Mouse (Mus musculus): ENCODE measurements around the gene Ism1. TPM values are rescaled to one million over a fixed set of nuclear protein-coding genes. Genes with fewer than 3 reads are reported as not detected.

Ism1 gene
- total RNA-seq, 2 experiments from 2014 or later = 28.3 to 34.0 TPM

DNA sequence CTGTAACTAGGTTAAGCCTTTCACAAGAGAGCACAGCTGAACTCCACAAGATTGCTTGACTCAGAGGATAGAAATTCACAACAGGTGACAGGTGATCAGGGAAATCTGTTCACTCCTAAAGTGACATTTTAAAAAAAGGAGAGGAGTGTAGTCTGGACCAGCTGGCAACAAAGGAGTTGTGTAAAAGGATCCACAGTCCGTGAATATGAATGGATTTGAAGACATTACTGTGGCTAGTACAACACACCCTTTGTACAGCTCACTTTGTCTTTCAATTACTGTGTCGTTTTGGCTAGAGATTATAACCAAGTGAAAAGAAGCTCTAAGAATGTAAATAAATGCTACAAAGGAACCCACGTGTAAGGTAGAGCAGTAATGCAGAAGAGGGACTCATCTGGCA, 33.7 kb downstream of the Ism1 start:
- no peak for DNase-seq (ENCODE audit: low spot score in 2 of 2)

GRCm38 (mm10) chr2:139712046-139712445, 34.1 kb downstream of the Ism1 start:
- DNase-seq (ENCODE audit: low spot score in 2 of 2) = no peak

GRCm38 (mm10) chr2:139714206-139714605, 36.2 kb downstream of the Ism1 start:
- no peak for DNase-seq (ENCODE audit: low spot score in 2 of 2)

GRCm38 (mm10) chr2:139717772-139718171, 39.8 kb downstream of the Ism1 start:
- no peak for DNase-seq (ENCODE audit: low spot score in 2 of 2)

DNA sequence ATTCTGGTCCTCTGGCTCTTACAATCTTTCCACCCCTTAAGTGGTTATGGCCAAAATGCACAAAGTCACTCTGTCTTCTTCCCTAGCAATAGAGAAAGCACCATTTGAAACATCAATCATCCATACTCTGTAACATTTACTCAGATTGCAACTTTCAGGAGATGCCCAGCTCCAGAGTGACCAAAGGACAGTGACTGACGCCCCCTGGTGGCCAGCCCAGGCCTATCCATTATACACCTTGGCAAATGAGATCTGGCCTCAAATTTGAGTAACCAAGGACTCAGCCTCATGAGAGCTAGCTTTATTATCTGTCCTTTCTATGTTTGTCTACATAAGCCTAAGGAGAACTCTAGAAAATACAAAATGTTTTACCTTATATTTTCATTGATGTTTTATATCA, 44.7 kb downstream of the Ism1 start:
- DNase-seq (ENCODE audit: low spot score in 2 of 2) = peak; percentile 64 to 75

DNA sequence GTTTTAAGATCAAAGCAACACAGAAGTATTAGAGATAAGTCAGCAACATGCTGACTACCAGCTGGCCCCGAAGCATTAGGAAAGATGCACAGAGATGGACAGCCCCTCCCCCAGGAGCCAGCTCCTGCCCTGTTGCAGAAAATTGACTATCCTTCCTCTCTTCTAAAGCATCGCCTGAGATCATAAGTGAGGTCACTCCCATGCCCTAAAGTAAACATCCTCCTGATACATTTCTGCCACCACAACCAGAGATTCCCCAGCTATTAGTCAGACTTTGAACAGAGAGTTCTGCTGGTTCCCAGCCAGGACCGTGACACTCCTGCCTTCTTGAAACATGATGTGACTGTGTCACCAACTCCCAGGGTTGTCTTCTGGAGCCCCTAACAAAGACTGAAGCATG, 45.3 kb downstream of the Ism1 start:
- DNase-seq (ENCODE audit: low spot score in 2 of 2) = peak in 1 of 2 experiments; percentile 44

- DNase-seq (ENCODE audit: low spot score in 2 of 2) = no peak
Observed at GRCm38 (mm10) chr2:139724202-139724838, 46.3 kb downstream of the Ism1 start.

DNA sequence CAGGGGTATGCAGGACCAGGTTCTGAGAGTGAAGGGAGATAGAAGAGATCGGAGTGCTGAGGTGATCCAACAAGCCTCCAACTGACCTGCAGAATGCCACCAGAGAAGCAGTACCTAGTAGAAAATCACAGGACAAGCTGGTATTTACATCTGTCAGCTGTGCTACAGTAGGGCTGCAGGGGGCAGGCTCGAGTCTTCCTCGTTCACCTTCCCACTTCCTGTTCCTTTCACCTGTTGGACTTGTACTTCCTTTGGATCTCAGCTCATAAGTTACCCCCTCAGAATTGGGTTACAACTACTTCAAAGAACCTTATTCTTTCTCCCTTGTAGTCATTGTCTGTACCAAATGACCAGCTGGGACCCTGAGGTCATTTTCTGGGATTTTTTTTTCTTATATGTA, 47.4 kb downstream of the Ism1 start:
- no peak for DNase-seq (ENCODE audit: low spot score in 2 of 2)

DNA sequence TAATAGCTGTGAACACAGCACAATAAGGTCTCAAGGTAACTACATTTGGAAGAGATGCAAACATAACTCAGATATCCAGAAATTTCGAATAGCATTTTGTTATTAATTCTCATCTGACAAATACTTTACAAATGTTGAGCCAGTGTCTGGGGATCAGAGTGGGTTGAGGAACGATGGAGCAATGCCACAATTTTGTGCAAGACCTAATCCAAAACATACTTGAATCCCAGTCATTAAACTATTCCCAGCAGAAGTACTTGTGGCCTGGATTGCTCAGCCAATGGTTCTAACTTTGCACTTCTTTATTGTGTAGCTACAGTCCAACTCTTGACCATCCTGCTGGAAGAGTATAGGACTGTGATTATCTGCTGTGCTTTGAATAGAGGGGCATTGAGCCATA, 50.1 kb downstream of the Ism1 start:
- no peak for DNase-seq (ENCODE audit: low spot score in 2 of 2)

- DNase-seq (ENCODE audit: low spot score in 2 of 2) = no peak
Observed at GRCm38 (mm10) chr2:139729377-139729776, 51.4 kb downstream of the Ism1 start.

DNA sequence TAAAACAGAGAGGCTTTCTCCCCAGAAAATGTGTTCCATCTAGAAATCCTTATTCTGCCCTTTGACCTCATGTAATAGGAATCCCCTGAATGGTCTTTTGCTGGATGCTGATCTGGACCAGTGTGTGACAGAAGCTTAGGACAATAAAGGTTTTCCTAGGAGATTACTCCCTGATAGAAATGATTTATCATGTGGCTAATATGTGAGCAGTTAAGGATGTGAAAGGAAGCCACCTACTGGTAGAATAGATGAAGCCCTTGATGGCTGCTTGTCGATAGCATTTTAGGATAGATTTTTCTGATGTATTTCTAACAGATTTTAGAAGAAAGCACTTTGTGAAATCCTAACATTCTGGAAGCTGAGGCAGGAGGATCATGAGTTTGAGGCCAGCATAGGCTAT, 64.4 kb downstream of the Ism1 start:
- DNase-seq (ENCODE audit: low spot score in 2 of 2) = no peak

DNA sequence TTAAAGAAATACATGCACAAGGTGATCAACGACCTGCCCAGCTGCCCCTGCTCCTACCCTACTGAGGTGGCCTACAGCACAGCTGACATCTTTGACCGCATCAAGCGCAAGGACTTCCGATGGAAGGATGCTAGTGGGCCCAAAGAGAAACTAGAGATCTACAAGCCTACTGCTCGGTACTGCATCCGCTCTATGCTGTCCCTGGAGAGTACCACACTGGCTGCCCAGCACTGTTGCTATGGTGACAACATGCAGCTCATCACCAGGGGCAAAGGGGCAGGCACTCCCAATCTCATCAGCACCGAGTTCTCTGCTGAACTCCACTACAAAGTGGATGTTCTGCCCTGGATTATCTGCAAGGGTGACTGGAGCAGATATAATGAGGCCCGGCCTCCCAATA, 79.0 kb downstream of the Ism1 start:
- no peak for DNase-seq (ENCODE audit: low spot score in 2 of 2)

- DNase-seq (ENCODE audit: low spot score in 2 of 2) = no peak
Observed at GRCm38 (mm10) chr2:139757456-139757855, 79.5 kb downstream of the Ism1 start.

- no peak for DNase-seq (ENCODE audit: low spot score in 2 of 2)
Observed at GRCm38 (mm10) chr2:139764355-139764754, 86.4 kb downstream of the Ism1 start.

GRCm38 (mm10) chr2:139774949-139775570, 97.1 kb downstream of the Ism1 start:
- no peak for DNase-seq (ENCODE audit: low spot score in 2 of 2)

- DNase-seq (ENCODE audit: low spot score in 2 of 2) = no peak
Observed at GRCm38 (mm10) chr2:139776644-139777043, 98.7 kb downstream of the Ism1 start.

GRCm38 (mm10) chr2:139778283-139778682, 100.3 kb downstream of the Ism1 start:
- DNase-seq (ENCODE audit: low spot score in 2 of 2) = peak in 1 of 2 experiments; percentile 36

GRCm38 (mm10) chr2:139783318-139783850, 105.4 kb downstream of the Ism1 start:
- DNase-seq (ENCODE audit: low spot score in 2 of 2) = no peak

- no peak for DNase-seq (ENCODE audit: low spot score in 2 of 2)
Observed at GRCm38 (mm10) chr2:139784465-139784864, 106.5 kb downstream of the Ism1 start.

DNA sequence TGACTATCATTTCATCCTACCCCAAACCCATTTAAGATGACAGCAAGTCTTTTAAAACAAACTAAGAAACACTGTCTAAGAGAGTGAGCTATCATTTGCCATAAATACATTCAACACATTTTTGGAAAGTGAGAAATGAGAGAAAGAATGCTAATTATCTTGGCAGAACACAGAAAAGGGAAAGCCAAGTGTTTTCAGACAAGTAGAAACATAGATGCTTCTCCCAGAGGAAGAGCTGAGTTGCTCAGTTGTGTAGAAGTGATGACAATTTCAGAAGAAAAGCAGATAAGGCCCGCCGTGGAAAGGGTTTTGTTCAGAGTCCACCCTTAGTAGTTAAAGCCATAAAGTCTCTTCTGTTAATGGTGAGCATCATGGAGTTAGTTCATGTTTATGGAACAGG, 107.0 kb downstream of the Ism1 start:
- no peak for DNase-seq (ENCODE audit: low spot score in 2 of 2)

GRCm38 (mm10) chr2:139788658-139789057, 110.7 kb downstream of the Ism1 start:
- DNase-seq (ENCODE audit: low spot score in 2 of 2) = no peak

- no peak for DNase-seq (ENCODE audit: low spot score in 2 of 2)
Observed at GRCm38 (mm10) chr2:139792345-139793120, 114.6 kb downstream of the Ism1 start.

Measured in adrenal gland, adult 18-20 months (tissue).